Mouse (Mus musculus): ENCODE results near the gene Esp1. TPM values are rescaled to one million over a fixed set of nuclear protein-coding genes. Genes with fewer than 3 reads are reported as not detected.

The Esp1 gene
- not detected in 2 replicates for total RNA-seq (2014; fragmentation: Nextera tagmentation)
- total RNA-seq (2017), result not detected in 2 replicates

GRCm38 (mm10) chr17:40726820-40727219, at the start of gene Esp1:
TSS of gene Esp1 (plus strand) at chr17:40727120.
- ATAC-seq (replicated peaks; ENCODE audit: poor library complexity, severe bottlenecking), result no peak

- peak; percentile 77 for ATAC-seq (replicated peaks; ENCODE audit: poor library complexity, severe bottlenecking)
Measured at GRCm38 (mm10) chr17:40716273-40716672, 10.6 kb upstream of the Esp1 start.

GRCm38 (mm10) chr17:40717055-40717454, 9.9 kb upstream of the Esp1 start:
- peak; percentile 66 for ATAC-seq (replicated peaks; ENCODE audit: poor library complexity, severe bottlenecking)

GRCm38 (mm10) chr17:40731296-40731695, 4.4 kb downstream of the Esp1 start:
- ATAC-seq (replicated peaks; ENCODE audit: poor library complexity, severe bottlenecking), result no peak

- no peak for ATAC-seq (replicated peaks; ENCODE audit: poor library complexity, severe bottlenecking)
Measured at GRCm38 (mm10) chr17:40731724-40732123, 4.8 kb downstream of the Esp1 start.

GRCm38 (mm10) chr17:40763662-40764061, 36.7 kb downstream of the Esp1 start:
- peak; percentile 42 for ATAC-seq (replicated peaks; ENCODE audit: poor library complexity, severe bottlenecking)

GRCm38 (mm10) chr17:40767120-40767519, 40.2 kb downstream of the Esp1 start:
- ATAC-seq (replicated peaks; ENCODE audit: poor library complexity, severe bottlenecking), result no peak

Other genes with a start within 250 kb of the Esp1 start
- not detected in 2 replicates for gene Esp8, start 207.1 kb upstream of the Esp1 start, total RNA-seq (2014; fragmentation: Nextera tagmentation)
- not detected in 2 replicates for gene Esp8, start 207.1 kb upstream of the Esp1 start, total RNA-seq (2017)
- not detected in 2 replicates for gene Esp6, start 165.6 kb upstream of the Esp1 start, total RNA-seq (2014; fragmentation: Nextera tagmentation)
- gene Esp6, start 165.6 kb upstream of the Esp1 start, total RNA-seq (2017), result not detected in 2 replicates
- gene Esp4, start 128.5 kb upstream of the Esp1 start, total RNA-seq (2014; fragmentation: Nextera tagmentation), result not detected in 2 replicates
- not detected in 2 replicates for gene Esp4, start 128.5 kb upstream of the Esp1 start, total RNA-seq (2017)
- gene Esp3, start 95.0 kb upstream of the Esp1 start, total RNA-seq (2014; fragmentation: Nextera tagmentation), result not detected in 2 replicates
- gene Esp3, start 95.0 kb upstream of the Esp1 start, total RNA-seq (2017), result not detected in 2 replicates
- not detected in 2 replicates for gene Crisp2, start 79.9 kb downstream of the Esp1 start, total RNA-seq (2014; fragmentation: Nextera tagmentation)
- 0.88 TPM in 1 of 2 replicates, not detected in the other for gene Crisp2, start 79.9 kb downstream of the Esp1 start, total RNA-seq (2017)
- 0.19 TPM in 1 of 2 replicates, not detected in the other for gene Rhag, start 84.0 kb downstream of the Esp1 start, total RNA-seq (2014; fragmentation: Nextera tagmentation)
- 0.17 TPM in 1 of 2 replicates, not detected in the other for gene Rhag, start 84.0 kb downstream of the Esp1 start, total RNA-seq (2017)
- gene 9130008F23Rik, start 153.4 kb downstream of the Esp1 start, total RNA-seq (2014; fragmentation: Nextera tagmentation), result 3.0 and 5.0 TPM in 2 replicates
- 5.6 and 6.2 TPM in 2 replicates for gene 9130008F23Rik, start 153.4 kb downstream of the Esp1 start, total RNA-seq (2017)
- not detected in 2 replicates for gene Glyatl3, start 187.2 kb downstream of the Esp1 start, total RNA-seq (2014; fragmentation: Nextera tagmentation)
- gene Glyatl3, start 187.2 kb downstream of the Esp1 start, total RNA-seq (2017), result not detected in 2 replicates
- gene Mut, start 207.6 kb downstream of the Esp1 start, total RNA-seq (2014; fragmentation: Nextera tagmentation), result 14.1 and 18.6 TPM in 2 replicates
- 32.7 and 36.8 TPM in 2 replicates for gene Mut, start 207.6 kb downstream of the Esp1 start, total RNA-seq (2017)
- 24.4 and 48.7 TPM in 2 replicates for gene Cenpq, start 207.9 kb downstream of the Esp1 start, total RNA-seq (2014; fragmentation: Nextera tagmentation)
- 42.3 and 60.0 TPM in 2 replicates for gene Cenpq, start 207.9 kb downstream of the Esp1 start, total RNA-seq (2017)

All from granulocyte monocyte progenitor cell, adult 5-6 weeks (primary cell).